Mouse (Mus musculus): ENCODE measurements around the gene Entpd6. TPM values are rescaled to one million over a fixed set of nuclear protein-coding genes. Genes with fewer than 3 reads are reported as not detected.

The Entpd6 gene
- 54.3 and 92.3 TPM in 2 replicates for total RNA-seq (2012; rRNA removed)

DNA sequence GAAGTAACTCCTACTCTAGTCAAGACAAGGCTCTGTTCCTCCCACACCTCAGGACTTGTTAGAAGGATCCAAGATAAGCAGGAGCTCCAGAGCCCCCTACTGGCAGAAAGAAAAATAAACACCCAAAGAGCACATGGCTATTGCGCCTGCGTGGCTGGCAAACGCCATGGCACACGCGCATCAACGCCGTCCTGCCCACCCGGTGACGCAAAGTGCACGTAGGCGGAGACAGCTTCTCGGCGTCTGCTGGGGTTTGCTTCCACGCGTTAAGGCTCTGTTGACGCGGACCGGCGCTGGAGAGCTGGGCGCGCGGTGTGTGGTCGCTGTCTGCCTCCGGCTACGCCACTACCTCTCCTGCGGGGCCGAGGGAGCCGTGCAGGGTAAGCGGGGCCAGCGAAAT is at the start of gene Entpd6:
Gene Entpd6, plus strand, starts transcription at position 189 of the 400 bp plus-strand sequence.
- Histone ChIP-seq H3K27ac (ENCODE audit: insufficient read depth, low read depth, low read length, poor library complexity, severe bottlenecking) (no peak within 1 kb of the TSS), H3K4me3 (ENCODE audit: insufficient read depth in 1 of 2, low read depth in 1 of 2, low read length in 2 of 2, poor library complexity in 1 of 2, severe bottlenecking in 1 of 2) (peak within 1 kb of the TSS; percentile 61 to 74), H3K9me3 (ENCODE audit: control insufficient read depth, insufficient read depth, low read depth, low read length) (no peaks in the 10 kb centered on the region), H3K4me1 (ENCODE audit: control insufficient read depth in 2 of 2, insufficient read depth in 2 of 2, low read length in 2 of 2, poor library complexity in 1 of 2) (peaks cover 2 to 5% of the 10 kb centered on the region in 2 experiments; a peak in 2 of 4 replicates), H3K9ac (ENCODE audit: insufficient read depth, low read depth, low read length, poor library complexity, severe bottlenecking) (peak within 1 kb of the TSS; percentile 77), H3K36me3 (ENCODE audit: control insufficient read depth, insufficient read depth, low read length, poor library complexity, severe bottlenecking) (peaks cover 8% of the 10 kb centered on the region; the same call in 1 of the 2 replicates)
- in situ Hi-C loops (cut with MboI; ENCODE audit: low sequenced_read_pairs in 2 of 2, unreplicated experiment in 2 of 2): loop anchor here in 1 of 2 experiments (5.0 kb wide), 1 partner anchor 72 kb away; no protein-coding TSS in a partner anchor
- TF ChIP-seq ZC3H11A (IDR thresholded peaks at IDR 0.05; ENCODE audit: borderline replicate concordance, low read depth, low read length) (0 out of 2 replicates have a peak, but pooled peaks have one; percentile 48), ZNF384 (IDR thresholded peaks at IDR 0.05; ENCODE audit: low read depth, low read length) (no peak), CHD2 (IDR thresholded peaks at IDR 0.05; ENCODE audit: low read depth, low read length) (no peak), HCFC1 (IDR thresholded peaks at IDR 0.05; ENCODE audit: borderline replicate concordance, insufficient read depth, low read length) (no peak; the same call in 1 of the 2 replicates), MAFK (IDR thresholded peaks at IDR 0.05; ENCODE audit: insufficient read depth, low read depth, low read length) (no peak)
- DNase-seq (ENCODE audit: low read depth, low spot score): peak; percentile 98

DNA sequence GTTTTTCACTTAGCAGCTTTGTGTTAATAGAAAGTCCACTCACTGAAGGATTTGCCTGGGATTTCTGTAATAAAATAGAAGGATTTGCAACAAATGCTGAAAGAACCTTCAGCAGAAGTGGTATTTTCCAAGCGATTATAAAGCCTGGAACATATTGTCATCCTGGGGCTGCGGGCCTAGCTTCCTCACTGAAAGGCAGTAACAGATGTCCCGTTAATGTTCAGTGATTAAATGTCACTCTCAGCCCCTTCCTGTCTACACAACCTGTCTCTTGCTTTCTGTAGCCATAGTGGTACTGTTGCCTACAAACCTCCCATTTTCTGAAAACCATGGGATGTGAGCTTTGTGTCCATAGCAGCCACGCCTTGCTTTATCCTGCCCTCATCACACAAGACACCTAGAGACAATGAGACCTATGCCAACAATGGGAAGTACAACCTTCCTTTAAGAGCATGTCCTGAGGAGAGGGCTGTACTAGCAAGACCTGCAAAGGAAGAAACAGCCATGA is 36.6 kb upstream of the Entpd6 start:
- in situ Hi-C loops (cut with MboI; ENCODE audit: low sequenced_read_pairs in 2 of 2, unreplicated experiment in 2 of 2): no loop called here
- TF ChIP-seq HCFC1 (IDR thresholded peaks at IDR 0.05; ENCODE audit: borderline replicate concordance, insufficient read depth, low read length): no peak
- no peak for TF ChIP-seq MAFK (IDR thresholded peaks at IDR 0.05; ENCODE audit: insufficient read depth, low read depth, low read length)
- TF ChIP-seq ZC3H11A (IDR thresholded peaks at IDR 0.05; ENCODE audit: borderline replicate concordance, low read depth, low read length): no peak
- no peak for TF ChIP-seq CHD2 (IDR thresholded peaks at IDR 0.05; ENCODE audit: low read depth, low read length)
- TF ChIP-seq ZNF384 (IDR thresholded peaks at IDR 0.05; ENCODE audit: low read depth, low read length): no peak
- Histone ChIP-seq H3K4me1 (ENCODE audit: control insufficient read depth in 2 of 2, insufficient read depth in 2 of 2, low read length in 2 of 2, poor library complexity in 1 of 2) (no peaks in the 10 kb centered on the region), H3K36me3 (ENCODE audit: control insufficient read depth, insufficient read depth, low read length, poor library complexity, severe bottlenecking) (no peaks in the 10 kb centered on the region), H3K9ac (ENCODE audit: insufficient read depth, low read depth, low read length, poor library complexity, severe bottlenecking) (no peak overlapping the region), H3K4me3 (ENCODE audit: insufficient read depth in 1 of 2, low read depth in 1 of 2, low read length in 2 of 2, poor library complexity in 1 of 2, severe bottlenecking in 1 of 2) (no peak overlapping the region), H3K9me3 (ENCODE audit: control insufficient read depth, insufficient read depth, low read depth, low read length) (no peaks in the 10 kb centered on the region), H3K27ac (ENCODE audit: insufficient read depth, low read depth, low read length, poor library complexity, severe bottlenecking) (no peak overlapping the region)
- no peak for DNase-seq (ENCODE audit: low read depth, low spot score)

DNA sequence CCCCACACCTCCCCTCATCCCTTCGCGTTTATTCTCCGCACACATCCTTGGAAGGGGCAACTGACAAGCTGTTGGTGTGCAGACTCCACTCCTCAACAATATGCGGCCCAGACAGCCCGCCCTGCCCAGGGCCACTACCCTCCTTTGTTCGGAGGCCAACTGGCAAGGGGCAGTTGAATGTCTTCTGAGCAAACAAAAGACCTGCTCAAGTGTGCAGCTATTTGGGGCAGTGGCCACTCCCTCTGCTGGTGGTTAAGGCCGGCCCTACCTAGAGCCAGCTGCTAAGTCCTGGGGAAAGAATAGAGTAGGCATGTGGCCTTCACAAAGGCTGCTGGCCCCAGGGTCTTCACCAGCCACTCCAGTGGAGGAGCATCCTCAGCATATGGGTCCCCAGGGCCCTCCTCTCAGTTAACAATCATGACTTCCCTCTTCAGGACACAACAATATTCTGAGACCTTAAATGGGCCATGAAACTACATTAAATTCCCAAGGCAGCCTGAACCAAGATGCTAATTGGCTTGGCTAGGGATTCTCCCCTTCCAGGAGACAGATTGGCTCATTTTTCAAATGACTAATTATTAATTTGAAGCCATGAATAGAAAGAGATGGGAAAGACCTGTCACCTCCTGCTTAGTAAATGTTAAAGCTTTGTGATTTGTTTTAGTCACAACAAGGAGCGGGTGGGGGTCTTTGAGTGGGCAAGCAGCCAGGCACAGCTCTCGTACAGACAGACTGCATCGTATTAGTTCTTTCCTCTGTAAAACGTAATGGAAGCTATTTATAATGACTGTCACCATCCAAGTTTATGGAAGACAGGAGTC is 12.9 kb upstream of the Entpd6 start:
- H3K4me3 ChIP-seq (ENCODE audit: insufficient read depth in 1 of 2, low read depth in 1 of 2, low read length in 2 of 2, poor library complexity in 1 of 2, severe bottlenecking in 1 of 2): peak overlapping the region; percentile 6 to 38; a peak in 3 of 4 replicates
- peaks cover 7 to 9% of the 10 kb centered on the region in 2 experiments for H3K4me1 ChIP-seq (ENCODE audit: control insufficient read depth in 2 of 2, insufficient read depth in 2 of 2, low read length in 2 of 2, poor library complexity in 1 of 2)
- no peaks in the 10 kb centered on the region for H3K36me3 ChIP-seq (ENCODE audit: control insufficient read depth, insufficient read depth, low read length, poor library complexity, severe bottlenecking)
- no peak overlapping the region for H3K27ac ChIP-seq (ENCODE audit: insufficient read depth, low read depth, low read length, poor library complexity, severe bottlenecking)
- TF ChIP-seq ZNF384 (IDR thresholded peaks at IDR 0.05; ENCODE audit: low read depth, low read length) (no peak), MAFK (IDR thresholded peaks at IDR 0.05; ENCODE audit: insufficient read depth, low read depth, low read length) (no peak), ZC3H11A (IDR thresholded peaks at IDR 0.05; ENCODE audit: borderline replicate concordance, low read depth, low read length) (no peak), HCFC1 (IDR thresholded peaks at IDR 0.05; ENCODE audit: borderline replicate concordance, insufficient read depth, low read length) (no peak), CHD2 (IDR thresholded peaks at IDR 0.05; ENCODE audit: low read depth, low read length) (no peak)
- no peak overlapping the region for H3K9ac ChIP-seq (ENCODE audit: insufficient read depth, low read depth, low read length, poor library complexity, severe bottlenecking)
- no peaks in the 10 kb centered on the region for H3K9me3 ChIP-seq (ENCODE audit: control insufficient read depth, insufficient read depth, low read depth, low read length)
- no peak for DNase-seq (ENCODE audit: low read depth, low spot score)
- in situ Hi-C loops (cut with MboI; ENCODE audit: low sequenced_read_pairs in 2 of 2, unreplicated experiment in 2 of 2): no loop called here

DNA sequence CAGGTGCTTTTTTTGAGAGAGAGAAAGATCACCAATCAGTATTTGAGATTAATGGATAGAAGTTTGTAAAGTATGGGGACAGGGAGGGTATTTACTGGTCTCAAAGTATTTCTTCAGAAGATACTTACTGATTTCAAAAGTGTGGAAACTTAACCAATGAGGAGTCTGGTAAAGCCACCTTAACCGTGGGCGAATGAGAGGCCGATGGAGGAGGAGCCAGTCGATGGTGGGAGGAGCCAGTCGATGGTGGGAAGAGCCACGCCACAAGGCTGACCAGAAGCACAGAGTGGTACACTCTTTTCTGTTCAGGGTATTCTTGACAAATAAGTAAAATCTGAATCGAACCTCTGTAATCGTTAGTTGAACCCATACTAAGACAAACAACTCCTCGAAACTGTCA is 11.0 kb upstream of the Entpd6 start:
- H3K4me3 ChIP-seq (ENCODE audit: insufficient read depth in 1 of 2, low read depth in 1 of 2, low read length in 2 of 2, poor library complexity in 1 of 2, severe bottlenecking in 1 of 2): no peak overlapping the region
- H3K4me1 ChIP-seq (ENCODE audit: control insufficient read depth in 2 of 2, insufficient read depth in 2 of 2, low read length in 2 of 2, poor library complexity in 1 of 2): peaks cover 7 to 9% of the 10 kb centered on the region in 2 experiments
- no peaks in the 10 kb centered on the region for H3K36me3 ChIP-seq (ENCODE audit: control insufficient read depth, insufficient read depth, low read length, poor library complexity, severe bottlenecking)
- DNase-seq (ENCODE audit: low read depth, low spot score): peak; percentile 40
- TF ChIP-seq ZC3H11A (IDR thresholded peaks at IDR 0.05; ENCODE audit: borderline replicate concordance, low read depth, low read length): no peak
- TF ChIP-seq CHD2 (IDR thresholded peaks at IDR 0.05; ENCODE audit: low read depth, low read length): no peak
- TF ChIP-seq MAFK (IDR thresholded peaks at IDR 0.05; ENCODE audit: insufficient read depth, low read depth, low read length): no peak
- TF ChIP-seq HCFC1 (IDR thresholded peaks at IDR 0.05; ENCODE audit: borderline replicate concordance, insufficient read depth, low read length): no peak
- no peak for TF ChIP-seq ZNF384 (IDR thresholded peaks at IDR 0.05; ENCODE audit: low read depth, low read length)
- in situ Hi-C loops (cut with MboI; ENCODE audit: low sequenced_read_pairs in 2 of 2, unreplicated experiment in 2 of 2): no loop called here
- no peak overlapping the region for H3K27ac ChIP-seq (ENCODE audit: insufficient read depth, low read depth, low read length, poor library complexity, severe bottlenecking)
- no peak overlapping the region for H3K9ac ChIP-seq (ENCODE audit: insufficient read depth, low read depth, low read length, poor library complexity, severe bottlenecking)
- no peaks in the 10 kb centered on the region for H3K9me3 ChIP-seq (ENCODE audit: control insufficient read depth, insufficient read depth, low read depth, low read length)

Measured in ES-E14 (cell line).